Mouse (Mus musculus): ENCODE measurements at regions not wholly inside any gene's neighbourhood (a gene's known extent, or its start where the extent isn't known, plus 50 kb on each side); places are given as distances from the start of the nearest gene placed in this dataset.

DNA sequence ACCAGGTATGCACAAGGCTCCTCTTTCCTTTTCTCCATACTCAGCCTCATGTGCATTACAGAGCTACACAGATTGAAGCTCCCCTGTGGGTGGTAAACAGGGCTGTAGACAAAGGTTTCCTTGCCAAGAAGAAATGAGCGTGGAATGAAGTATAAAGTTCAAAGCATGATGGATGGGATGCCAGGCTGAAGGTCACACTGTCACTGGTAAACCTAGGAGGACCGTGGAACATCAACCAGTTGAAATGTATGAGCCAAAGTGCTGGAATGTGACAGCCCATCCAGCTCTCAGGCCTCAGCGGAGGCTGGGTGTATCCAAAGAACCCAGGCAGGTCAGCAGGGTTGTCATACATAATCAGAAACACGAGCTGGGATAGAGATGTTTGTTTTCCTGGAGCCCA lies 381.0 kb downstream of the Irx1 start:
- no peaks in the 10 kb centered on the region for H3K36me3 ChIP-seq (ENCODE audit: control insufficient read depth, insufficient read depth, low read length)
- no peak overlapping the region for H3K4me2 ChIP-seq (ENCODE audit: low read length)
- 25% methylated on average over 4 of the region's 4 CpGs for WGBS
- no peaks in the 10 kb centered on the region for H3K9me3 ChIP-seq (ENCODE audit: control insufficient read depth, low read length)
- no peak overlapping the region for H3K27ac ChIP-seq (ENCODE audit: low read depth, low read length)
- no peak overlapping the region for H3K4me3 ChIP-seq (ENCODE audit: low read length)
- H3K27me3 ChIP-seq (replicated peaks; ENCODE audit: control insufficient read depth, insufficient read depth, low read length): no peaks in the 10 kb centered on the region
- ATAC-seq: no peak
- no peak overlapping the region for H3K9ac ChIP-seq (ENCODE audit: low read depth, low read length)
- no peaks in the 10 kb centered on the region for H3K4me1 ChIP-seq (ENCODE audit: control insufficient read depth, insufficient read depth, low read depth, low read length)

DNA sequence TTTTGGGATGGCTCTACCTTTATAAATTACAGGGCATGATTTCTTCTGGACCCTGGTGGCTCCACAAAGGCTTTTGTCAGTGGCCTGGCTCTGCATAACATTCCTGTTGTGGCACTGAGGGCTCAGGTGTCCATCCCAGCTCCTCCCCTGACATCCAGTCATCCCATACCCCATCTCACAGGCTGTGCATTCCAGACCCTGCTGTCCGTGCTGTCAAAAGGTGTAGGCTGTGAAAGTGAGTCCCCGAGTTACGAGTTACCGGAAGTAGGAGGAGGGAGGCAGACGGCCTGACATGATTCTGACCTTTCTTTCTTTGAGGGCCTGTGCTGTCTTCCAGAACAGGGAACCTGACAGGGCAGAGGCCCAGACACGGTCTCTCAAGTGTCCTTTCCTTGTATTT lies 397.6 kb downstream of the Irx1 start:
- Histone ChIP-seq H3K27ac (ENCODE audit: low read depth, low read length) (no peak overlapping the region), H3K9ac (ENCODE audit: low read depth, low read length) (no peak overlapping the region), H3K9me3 (ENCODE audit: control insufficient read depth, low read length) (no peaks in the 10 kb centered on the region), H3K27me3 (replicated peaks; ENCODE audit: control insufficient read depth, insufficient read depth, low read length) (no peaks in the 10 kb centered on the region), H3K4me3 (ENCODE audit: low read length) (no peak overlapping the region), H3K4me1 (ENCODE audit: control insufficient read depth, insufficient read depth, low read depth, low read length) (no peaks in the 10 kb centered on the region), H3K36me3 (ENCODE audit: control insufficient read depth, insufficient read depth, low read length) (no peaks in the 10 kb centered on the region), H3K4me2 (ENCODE audit: low read length) (no peak overlapping the region)
- 81% methylated on average over 6 of the region's 6 CpGs for WGBS
- no peak for ATAC-seq

DNA sequence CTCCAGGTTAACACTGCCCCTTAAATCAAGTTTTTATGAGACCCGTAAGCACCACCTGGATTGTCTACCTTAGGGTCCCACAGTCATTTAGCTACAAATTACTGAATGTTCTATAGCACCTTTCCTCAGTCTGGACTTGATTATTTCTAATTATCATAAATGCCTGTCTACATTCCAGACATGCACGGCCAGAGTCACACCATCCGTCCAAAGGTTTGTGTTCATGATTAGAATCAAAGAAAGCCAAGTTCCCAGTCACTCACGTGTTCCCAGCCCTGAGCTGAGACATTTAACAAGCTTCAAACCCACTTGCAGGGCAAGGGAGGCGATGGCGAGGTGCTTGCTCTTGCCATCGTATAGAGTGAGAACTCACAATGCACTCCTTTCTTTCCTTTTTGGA lies 398.1 kb downstream of the Irx1 start:
- ATAC-seq: no peak
- H3K4me1 ChIP-seq (ENCODE audit: control insufficient read depth, insufficient read depth, low read depth, low read length): no peaks in the 10 kb centered on the region
- H3K9me3 ChIP-seq (ENCODE audit: control insufficient read depth, low read length): no peaks in the 10 kb centered on the region
- H3K4me3 ChIP-seq (ENCODE audit: low read length): no peak overlapping the region
- no peaks in the 10 kb centered on the region for H3K27me3 ChIP-seq (replicated peaks; ENCODE audit: control insufficient read depth, insufficient read depth, low read length)
- no peak overlapping the region for H3K9ac ChIP-seq (ENCODE audit: low read depth, low read length)
- no peak overlapping the region for H3K4me2 ChIP-seq (ENCODE audit: low read length)
- no peak overlapping the region for H3K27ac ChIP-seq (ENCODE audit: low read depth, low read length)
- WGBS: 70% methylated on average over 7 of the region's 7 CpGs
- H3K36me3 ChIP-seq (ENCODE audit: control insufficient read depth, insufficient read depth, low read length): no peaks in the 10 kb centered on the region

DNA sequence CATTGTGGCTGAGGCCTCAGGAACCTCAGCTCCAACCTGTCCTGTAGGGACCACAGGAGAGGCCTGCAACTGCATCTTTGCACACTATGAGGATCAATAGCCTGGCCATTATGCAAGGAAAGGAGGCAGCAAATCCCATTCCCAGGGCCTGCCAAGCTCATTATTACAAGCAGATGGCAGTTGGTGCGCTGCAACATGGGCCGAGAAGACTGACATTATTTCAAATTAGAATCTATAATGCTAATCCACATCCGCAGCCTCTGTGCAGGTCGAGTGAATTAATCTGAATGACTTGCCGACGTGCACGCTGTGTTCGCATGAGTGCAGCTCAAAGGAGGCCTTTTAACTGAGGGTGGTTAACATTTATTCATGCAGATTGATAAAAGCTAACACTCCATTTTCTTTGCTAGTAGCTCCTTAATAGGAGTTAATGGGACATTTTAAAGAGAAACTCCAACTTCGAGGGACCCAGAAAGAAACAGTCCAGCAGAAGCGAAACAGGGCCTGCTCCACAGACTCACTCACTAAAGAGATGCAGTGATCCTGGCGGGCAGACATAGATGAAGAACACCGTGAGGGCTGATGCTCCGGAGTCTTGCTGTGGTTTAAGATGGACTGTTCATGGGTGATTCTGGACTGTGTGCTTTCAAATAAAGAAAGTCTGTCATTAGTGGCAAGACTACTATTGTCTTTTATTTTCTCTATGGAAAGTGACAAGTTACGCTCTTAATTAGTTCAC lies 404.9 kb downstream of the Irx1 start:
- no peak overlapping the region for H3K4me3 ChIP-seq (ENCODE audit: low read length)
- H3K4me2 ChIP-seq (ENCODE audit: low read length): no peak overlapping the region
- H3K9ac ChIP-seq (ENCODE audit: low read depth, low read length): no peak overlapping the region
- H3K27me3 ChIP-seq (replicated peaks; ENCODE audit: control insufficient read depth, insufficient read depth, low read length): no peaks in the 10 kb centered on the region
- ATAC-seq: peak; percentile 71
- H3K9me3 ChIP-seq (ENCODE audit: control insufficient read depth, low read length): no peaks in the 10 kb centered on the region
- H3K4me1 ChIP-seq (ENCODE audit: control insufficient read depth, insufficient read depth, low read depth, low read length): 0 out of 2 replicates have a peak, but pooled peaks cover 3% of the 10 kb centered on the region
- H3K36me3 ChIP-seq (ENCODE audit: control insufficient read depth, insufficient read depth, low read length): no peaks in the 10 kb centered on the region
- H3K27ac ChIP-seq (ENCODE audit: low read depth, low read length): no peak overlapping the region
- WGBS: 25% methylated on average over 14 of the region's 14 CpGs

DNA sequence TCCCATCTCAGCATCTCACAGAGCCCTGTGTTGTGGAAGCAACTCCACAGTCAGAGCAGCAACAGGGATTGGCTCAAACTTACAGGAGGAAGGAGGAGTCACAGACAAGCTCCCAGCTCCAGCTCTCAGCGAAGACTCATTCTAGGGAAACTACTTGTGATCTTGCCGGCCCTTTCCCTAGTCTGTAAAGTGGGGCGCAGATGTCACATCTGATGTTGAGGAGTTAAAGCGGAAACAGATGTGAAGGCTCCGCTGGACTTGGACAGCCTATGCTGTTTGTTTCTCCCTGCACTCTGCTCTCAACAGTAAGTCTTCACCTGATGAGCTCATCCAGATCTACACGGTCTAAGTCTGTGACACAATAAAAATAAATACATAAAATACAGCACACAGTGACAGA lies 408.1 kb downstream of the Irx1 start:
- Histone ChIP-seq H3K9me3 (ENCODE audit: control insufficient read depth, low read length) (no peaks in the 10 kb centered on the region), H3K4me3 (ENCODE audit: low read length) (no peak overlapping the region), H3K4me1 (ENCODE audit: control insufficient read depth, insufficient read depth, low read depth, low read length) (0 out of 2 replicates have a peak, but pooled peaks cover 3% of the 10 kb centered on the region), H3K27me3 (replicated peaks; ENCODE audit: control insufficient read depth, insufficient read depth, low read length) (no peaks in the 10 kb centered on the region), H3K4me2 (ENCODE audit: low read length) (no peak overlapping the region), H3K27ac (ENCODE audit: low read depth, low read length) (no peak overlapping the region), H3K36me3 (ENCODE audit: control insufficient read depth, insufficient read depth, low read length) (no peaks in the 10 kb centered on the region), H3K9ac (ENCODE audit: low read depth, low read length) (no peak overlapping the region)
- 83% methylated on average over 6 of the region's 6 CpGs for WGBS
- ATAC-seq: no peak

DNA sequence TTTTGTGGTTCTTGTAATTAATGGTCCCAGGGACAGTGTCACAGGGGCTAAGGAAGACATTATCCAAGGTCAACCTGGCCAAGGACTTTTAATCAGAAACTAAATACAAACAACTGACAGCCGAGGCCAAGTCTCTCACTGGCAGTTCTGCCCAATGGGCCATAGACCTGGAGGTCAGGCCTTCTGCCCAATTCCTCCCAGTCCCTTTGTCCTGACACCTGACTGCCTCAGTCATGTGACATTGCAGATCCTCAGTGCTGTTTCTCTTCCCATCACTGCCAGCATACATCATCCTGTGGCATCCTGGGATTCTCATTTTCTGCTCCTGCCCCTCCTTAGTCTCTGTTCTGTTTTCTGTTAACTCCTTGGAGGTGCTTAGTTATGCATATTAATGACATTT lies 413.4 kb downstream of the Irx1 start:
- no peaks in the 10 kb centered on the region for H3K27me3 ChIP-seq (replicated peaks; ENCODE audit: control insufficient read depth, insufficient read depth, low read length)
- no peaks in the 10 kb centered on the region for H3K36me3 ChIP-seq (ENCODE audit: control insufficient read depth, insufficient read depth, low read length)
- 61% methylated on average over 1 of the region's 1 CpGs for WGBS
- H3K4me1 ChIP-seq (ENCODE audit: control insufficient read depth, insufficient read depth, low read depth, low read length): no peaks in the 10 kb centered on the region
- H3K9me3 ChIP-seq (ENCODE audit: control insufficient read depth, low read length): no peaks in the 10 kb centered on the region
- no peak overlapping the region for H3K4me2 ChIP-seq (ENCODE audit: low read length)
- no peak overlapping the region for H3K9ac ChIP-seq (ENCODE audit: low read depth, low read length)
- no peak for ATAC-seq
- no peak overlapping the region for H3K27ac ChIP-seq (ENCODE audit: low read depth, low read length)
- no peak overlapping the region for H3K4me3 ChIP-seq (ENCODE audit: low read length)

DNA sequence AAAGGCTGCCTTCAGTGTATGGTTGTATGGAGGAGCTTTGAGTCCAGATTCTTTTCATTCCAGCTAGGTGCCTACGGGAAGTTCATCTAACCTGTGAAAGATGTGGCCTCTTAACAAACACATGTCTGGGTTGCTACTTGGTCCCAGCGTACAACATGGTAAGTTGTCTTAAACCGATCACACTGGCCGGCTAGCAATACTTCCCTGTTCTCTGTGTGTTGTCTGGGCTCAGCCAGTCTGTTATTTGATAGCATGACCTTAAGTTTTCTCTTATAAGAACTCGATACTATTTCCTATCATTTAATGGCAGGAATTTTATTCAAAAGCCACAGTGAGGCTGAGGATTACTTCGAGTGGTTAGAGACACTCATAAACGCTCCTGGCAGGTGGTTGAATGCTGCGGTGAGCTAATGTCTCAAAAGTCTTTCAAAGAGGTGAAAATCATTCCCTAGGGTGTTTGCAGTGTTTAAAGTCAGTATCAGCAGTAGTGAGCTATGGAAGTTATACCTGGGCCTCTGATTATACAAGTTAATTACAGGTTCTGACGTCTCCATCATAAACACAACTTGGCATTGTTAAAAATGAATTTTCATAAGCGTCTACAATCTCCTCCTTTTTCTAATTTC lies 414.2 kb downstream of the Irx1 start:
- H3K4me3 ChIP-seq (ENCODE audit: low read length): no peak overlapping the region
- 87% methylated on average over 10 of the region's 10 CpGs for whole genome bisulfite sequencing
- H3K27me3 ChIP-seq (replicated peaks; ENCODE audit: control insufficient read depth, insufficient read depth, low read length): no peaks in the 10 kb centered on the region

DNA sequence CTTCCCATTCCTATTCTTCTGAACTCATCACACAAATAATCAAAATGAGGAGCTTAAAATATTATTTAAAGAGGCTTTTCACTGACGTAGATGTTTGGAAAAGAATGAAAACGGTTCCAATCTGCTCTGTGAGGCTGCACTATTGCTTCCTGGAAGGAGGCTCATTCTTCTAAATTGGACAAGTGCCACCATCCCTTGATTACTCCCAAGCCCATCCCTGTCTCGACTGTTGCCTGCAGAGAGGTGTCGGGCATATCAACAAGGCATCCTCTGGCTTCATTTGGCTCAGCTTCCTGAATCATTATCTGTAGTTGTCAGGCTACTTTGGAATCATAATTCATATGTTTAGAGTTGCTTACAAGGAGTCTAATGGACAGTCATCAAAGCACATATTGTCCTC lies 425.3 kb downstream of the Irx1 start:
- ATAC-seq: no peak
- 39% methylated on average over 4 of the region's 4 CpGs for WGBS

More for the DNA sequence above, 414.2 kb downstream of the Irx1 start:
- H3K9me3 ChIP-seq (ENCODE audit: control insufficient read depth, low read length): no peaks in the 10 kb centered on the region
- no peak overlapping the region for H3K27ac ChIP-seq (ENCODE audit: low read depth, low read length)
- no peak overlapping the region for H3K4me2 ChIP-seq (ENCODE audit: low read length)
- no peaks in the 10 kb centered on the region for H3K4me1 ChIP-seq (ENCODE audit: control insufficient read depth, insufficient read depth, low read depth, low read length)
- ATAC-seq: no peak
- H3K9ac ChIP-seq (ENCODE audit: low read depth, low read length): no peak overlapping the region
- no peaks in the 10 kb centered on the region for H3K36me3 ChIP-seq (ENCODE audit: control insufficient read depth, insufficient read depth, low read length)

DNA sequence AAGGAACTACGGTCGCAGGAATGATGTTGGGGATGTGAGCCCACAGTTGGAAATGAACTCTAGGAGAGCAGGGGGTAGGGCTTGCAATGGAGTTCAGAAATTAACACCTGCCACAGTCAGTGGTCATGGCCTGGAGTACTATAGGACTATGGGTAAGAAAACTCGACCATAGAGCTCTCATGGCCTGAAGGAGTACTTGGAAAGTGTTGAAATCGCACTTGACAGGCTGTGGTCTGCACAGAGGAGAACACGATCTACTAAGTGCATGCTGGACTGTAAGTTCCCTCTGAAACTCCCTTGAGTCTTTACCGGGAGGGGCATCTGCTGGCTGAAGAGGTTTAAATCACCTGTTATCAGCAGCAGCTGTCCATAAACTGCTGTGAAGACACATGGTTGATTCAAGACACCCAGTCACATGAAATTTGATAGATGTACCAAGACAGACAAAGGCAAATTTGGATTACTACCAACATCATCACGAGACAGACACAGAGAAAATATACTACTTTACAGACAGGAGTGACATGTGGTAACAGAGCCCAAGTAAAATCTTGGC lies 430.6 kb downstream of the Irx1 start:
- WGBS: 82% methylated on average over 7 of the region's 7 CpGs
- no peak overlapping the region for H3K9ac ChIP-seq (ENCODE audit: low read depth, low read length)

More for the DNA sequence above, 425.3 kb downstream of the Irx1 start:
- no peak overlapping the region for H3K4me3 ChIP-seq (ENCODE audit: low read length)
- H3K9ac ChIP-seq (ENCODE audit: low read depth, low read length): no peak overlapping the region
- H3K4me2 ChIP-seq (ENCODE audit: low read length): no peak overlapping the region
- no peaks in the 10 kb centered on the region for H3K4me1 ChIP-seq (ENCODE audit: control insufficient read depth, insufficient read depth, low read depth, low read length)
- H3K27me3 ChIP-seq (replicated peaks; ENCODE audit: control insufficient read depth, insufficient read depth, low read length): no peaks in the 10 kb centered on the region
- H3K36me3 ChIP-seq (ENCODE audit: control insufficient read depth, insufficient read depth, low read length): no peaks in the 10 kb centered on the region
- H3K9me3 ChIP-seq (ENCODE audit: control insufficient read depth, low read length): no peaks in the 10 kb centered on the region
- no peak overlapping the region for H3K27ac ChIP-seq (ENCODE audit: low read depth, low read length)

More for the DNA sequence above, 430.6 kb downstream of the Irx1 start:
- ATAC-seq: no peak
- no peaks in the 10 kb centered on the region for H3K4me1 ChIP-seq (ENCODE audit: control insufficient read depth, insufficient read depth, low read depth, low read length)
- H3K27me3 ChIP-seq (replicated peaks; ENCODE audit: control insufficient read depth, insufficient read depth, low read length): no peaks in the 10 kb centered on the region
- H3K9me3 ChIP-seq (ENCODE audit: control insufficient read depth, low read length): no peaks in the 10 kb centered on the region
- no peaks in the 10 kb centered on the region for H3K36me3 ChIP-seq (ENCODE audit: control insufficient read depth, insufficient read depth, low read length)
- no peak overlapping the region for H3K4me3 ChIP-seq (ENCODE audit: low read length)
- H3K4me2 ChIP-seq (ENCODE audit: low read length): no peak overlapping the region
- no peak overlapping the region for H3K27ac ChIP-seq (ENCODE audit: low read depth, low read length)

Data from hindbrain, embryonic 16.5 days (tissue).